8 mouse cellular contexts compared by ENCODE assay signal in the genomic region with DNA sequence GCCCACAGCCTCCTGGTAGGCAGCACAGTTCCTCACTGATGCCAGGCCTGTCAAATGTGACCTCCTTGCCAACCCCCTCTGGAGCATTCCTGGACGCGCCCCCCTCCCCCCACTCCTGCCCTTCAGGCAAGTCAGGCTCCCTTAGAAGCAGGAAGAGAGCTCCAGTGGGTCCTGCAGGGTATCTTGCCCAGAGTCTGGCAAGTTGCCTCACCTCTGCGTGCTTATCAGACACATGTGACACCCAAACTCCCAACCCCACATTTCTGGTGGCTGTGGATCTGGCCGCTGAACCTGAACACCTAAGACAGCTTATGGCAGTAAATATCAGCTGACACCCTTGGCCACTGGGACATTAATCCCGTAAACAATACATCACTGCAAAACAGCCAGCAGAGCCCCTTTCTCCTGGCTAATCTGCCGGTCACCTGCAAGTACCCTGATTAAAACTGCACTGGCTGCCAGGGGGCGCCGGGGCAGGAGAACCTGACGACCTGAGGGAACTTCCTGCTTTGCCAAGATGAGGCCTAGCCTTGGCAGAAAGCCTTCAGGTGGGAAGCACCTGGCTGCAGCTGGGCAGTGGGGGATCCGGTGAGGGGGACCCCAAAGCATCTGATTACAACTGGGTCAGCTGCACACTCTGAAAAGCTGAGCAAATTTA. TPM values are rescaled to one million over a fixed set of nuclear protein-coding genes. Genes with fewer than 3 reads are reported as not detected.
DNase-seq lines count a peak whose midpoint lies in the region; ATAC-seq and TF ChIP-seq lines count a peak whose summit lies in the region.

No protein-coding gene starts in this region.

- intact Hi-C loops in heart, postnatal 36 days (cut with DNase I), result no loop called here
- intact Hi-C loops in left cerebral cortex, postnatal 25 days (cut with DNase I), result no loop called here

- TF ChIP-seq CTCF in brain, embryonic 14.5 days (IDR thresholded peaks at IDR 0.05; ENCODE audit: borderline replicate concordance, extremely low read depth, insufficient read depth, insufficient read length), result no peak
- TF ChIP-seq CTCF in heart, postnatal 0 days (IDR thresholded peaks at IDR 0.05; ENCODE audit: low read depth), result no peak

- H3K4me3 ChIP-seq in heart, postnatal 0 days (ENCODE audit: low read depth, low read length), result no peak overlapping the region

- no peaks in the 10 kb centered on the region for H3K36me3 ChIP-seq in heart, postnatal 0 days (replicated peaks; ENCODE audit: control insufficient read depth, insufficient read depth, low read length)

- peak overlapping the region; percentile 94 for H3K27ac ChIP-seq in heart, postnatal 0 days (ENCODE audit: low read depth)

- H3K9me3 ChIP-seq in heart, postnatal 0 days (replicated peaks; ENCODE audit: control insufficient read depth, low read length), result no peaks in the 10 kb centered on the region

- peak overlapping the region; percentile 30; the same call in 1 of the 2 replicates for H3K4me2 ChIP-seq in heart, postnatal 0 days (ENCODE audit: low read depth, low read length)

- no peak; the same call in 1 of the 2 replicates for TF ChIP-seq EP300 in heart, postnatal 0 days (IDR thresholded peaks at IDR 0.05; ENCODE audit: low read depth)

- TF ChIP-seq POLR2A in brain, embryonic 14.5 days (IDR thresholded peaks at IDR 0.05; ENCODE audit: borderline replicate concordance, extremely low read depth, insufficient read depth, insufficient read length, poor library complexity, severe bottlenecking), result no peak

- peaks cover 45% of the 10 kb centered on the region for H3K4me1 ChIP-seq in heart, postnatal 0 days (ENCODE audit: control insufficient read depth, insufficient read depth)

- 21% methylated on average over 10 of the region's 10 CpGs for WGBS in heart, postnatal 0 days

- peak; percentile 34 for ATAC-seq in heart, postnatal 0 days (ENCODE audit: insufficient read depth, low read depth)

- DNase-seq in heart, adult 18-20 months, result peak; percentile 57 to 70
- DNase-seq in heart, postnatal 36 days, result no peak
- DNase-seq in brain, embryonic 14.5 days (ENCODE audit: low read depth), result peak; percentile 53
- DNase-seq in heart, postnatal 0 days (ENCODE audit: low spot score), result peak; percentile 81
- DNase-seq in kidney, postnatal 36 days, result peak; percentile 65 to 79
- DNase-seq in neural tube, embryonic 10.5 days (ENCODE audit: extremely low spot score, low spot score), result peak; percentile 40
- no peak for DNase-seq in urinary bladder, adult 18-20 months (ENCODE audit: low spot score in 2 of 2)
- no peak for DNase-seq in left cerebral cortex, postnatal 25 days (ENCODE audit: low spot score in 2 of 2)

- no peaks in the 10 kb centered on the region for H3K27me3 ChIP-seq in heart, postnatal 0 days (ENCODE audit: control insufficient read depth, insufficient read depth, low read length)

- peak overlapping the region; percentile 37; the same call in 1 of the 2 replicates for H3K9ac ChIP-seq in heart, postnatal 0 days (replicated peaks; ENCODE audit: low read depth, low read length)

RNA-seq across cellular contexts. Expression of gene Trim8, which starts 30.7 kb away (rescaled TPM):
- 10 to 100 TPM; 33.9 to 38.8 TPM for total RNA-seq in heart, adult 18-20 months (2021)
- total RNA-seq in heart, postnatal 36 days (2021), result 10 to 100 TPM; 38.7 to 40.0 TPM
- polyA plus RNA-seq in brain, embryonic 14.5 days (2012; rRNA removed), result 35.3 and 63.0 TPM in 2 replicates
- 35.9 and 48.3 TPM in 2 replicates for total RNA-seq in heart, postnatal 0 days (2014; rRNA removed; ENCODE audit: low replicate concordance)
- polyA plus RNA-seq in heart, postnatal 0 days (2015; fragmentation: Nextera tagmentation; extraction: Ambion mirVana), result 14.3 and 14.6 TPM in 2 replicates
- total RNA-seq in left cerebral cortex, postnatal 25 days (2021), result 100 to 1,000 TPM; 114 to 116 TPM

RNA-seq across cellular contexts. Expression of gene Arl3, which starts 40.8 kb away (rescaled TPM):
- 10 to 100 TPM; 34.6 to 38.1 TPM for total RNA-seq in heart, adult 18-20 months (2021)
- total RNA-seq in heart, postnatal 36 days (2021), result 10 to 100 TPM; 38.5 to 40.4 TPM
- polyA plus RNA-seq in brain, embryonic 14.5 days (2012; rRNA removed), result 169 and 180 TPM in 2 replicates
- total RNA-seq in heart, postnatal 0 days (2014; rRNA removed; ENCODE audit: low replicate concordance), result 37.2 and 38.2 TPM in 2 replicates
- polyA plus RNA-seq in heart, postnatal 0 days (2015; fragmentation: Nextera tagmentation; extraction: Ambion mirVana), result 79.5 and 80.6 TPM in 2 replicates
- 100 to 1,000 TPM; 113 to 120 TPM for total RNA-seq in left cerebral cortex, postnatal 25 days (2021)

RNA-seq across cellular contexts. Expression of gene Sfxn2, which starts 41.0 kb away (rescaled TPM):
- 1 to 10 TPM; 2.0 to 2.8 TPM for total RNA-seq in heart, adult 18-20 months (2021)
- 1 to 10 TPM; 3.1 to 3.5 TPM for total RNA-seq in heart, postnatal 36 days (2021)
- 11.8 and 12.6 TPM in 2 replicates for polyA plus RNA-seq in brain, embryonic 14.5 days (2012; rRNA removed)
- 4.2 and 5.9 TPM in 2 replicates for total RNA-seq in heart, postnatal 0 days (2014; rRNA removed; ENCODE audit: low replicate concordance)
- 4.6 and 5.1 TPM in 2 replicates for polyA plus RNA-seq in heart, postnatal 0 days (2015; fragmentation: Nextera tagmentation; extraction: Ambion mirVana)
- total RNA-seq in left cerebral cortex, postnatal 25 days (2021), result 1 to 10 TPM; 3.7 to 4.8 TPM

Comparison
In these comparisons a context has a peak if more than half of its experiments do, and no peak if none do; other contexts are left out.
1. DNase-seq: peak in heart, adult 18-20 months (2 of 2), brain, embryonic 14.5 days (single experiment), heart, postnatal 0 days (single experiment), kidney, postnatal 36 days (2 of 2) and neural tube, embryonic 10.5 days (single experiment); none in heart, postnatal 36 days (0 of 2), urinary bladder, adult 18-20 months (0 of 2) and left cerebral cortex, postnatal 25 days (0 of 2).